In the genomic region with DNA sequence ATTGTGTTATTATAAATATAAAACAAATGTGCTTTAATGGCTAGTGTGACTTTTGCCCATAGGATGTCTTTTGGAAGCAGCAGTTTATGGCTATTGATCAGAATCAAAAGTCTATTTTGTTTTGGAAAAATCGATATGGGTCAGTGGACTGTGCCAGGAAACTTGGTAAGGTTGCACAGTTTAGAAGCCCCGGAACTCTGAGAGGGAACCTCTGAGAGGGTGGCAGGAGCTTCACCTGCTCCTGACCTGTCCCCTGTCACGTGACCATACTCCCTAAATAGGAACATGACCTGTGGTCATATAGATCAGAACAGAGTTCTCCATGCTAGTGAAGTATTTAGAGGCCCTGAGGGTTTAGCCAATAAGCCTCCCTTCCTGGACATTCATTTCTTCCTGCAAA, we compare ENCODE assay signal across 17 mouse cellular contexts.
"Had no signal": no experiment of that assay in that cellular context is flagged by ENCODE, and none has a peak within 500 bp of the region (broad histone marks: within the 10 kb centered on the region; RNA-seq: fewer than 3 reads in every experiment).

No protein-coding gene starts in this region.

- H3K27me3 ChIP-seq: lung, embryonic 15.5 days; megakaryocyte, embryonic 14.5 days; midbrain, embryonic 12.5 days; midbrain, embryonic 15.5 days; neural tube, embryonic 12.5 days; stomach, embryonic 15.5 days had no signal

- H3K9ac ChIP-seq: liver, embryonic 14.5 days; lung, embryonic 15.5 days; midbrain, embryonic 12.5 days; midbrain, embryonic 15.5 days; neural tube, embryonic 12.5 days; stomach, embryonic 15.5 days had no signal

- H3K4me3 ChIP-seq: lung, embryonic 15.5 days; megakaryocyte, embryonic 14.5 days; midbrain, embryonic 12.5 days; midbrain, embryonic 15.5 days; neural tube, embryonic 12.5 days; stomach, embryonic 15.5 days had no signal

- H3K4me1 ChIP-seq: lung, embryonic 15.5 days; megakaryocyte, embryonic 14.5 days; midbrain, embryonic 12.5 days; midbrain, embryonic 15.5 days; neural tube, embryonic 12.5 days; stomach, embryonic 15.5 days had no signal

- H3K27ac ChIP-seq: liver, embryonic 14.5 days; lung, embryonic 15.5 days; macrophage; midbrain, embryonic 12.5 days; midbrain, embryonic 15.5 days; neural tube, embryonic 12.5 days; stomach, embryonic 15.5 days; stomach, postnatal 0 days had no signal

- H3K4me2 ChIP-seq: lung, embryonic 15.5 days; midbrain, embryonic 12.5 days; midbrain, embryonic 15.5 days; neural tube, embryonic 12.5 days; stomach, embryonic 15.5 days had no signal

- DNase-seq: lung, adult 2 months; lung, postnatal 14 days; lung, postnatal 36 days; right cerebral cortex, postnatal 14 days; thymus, adult 2 months; thymus, postnatal 25 days; thymus, postnatal 4 days had no signal

- H3K9me3 ChIP-seq: lung, embryonic 15.5 days; megakaryocyte, embryonic 14.5 days; midbrain, embryonic 12.5 days; midbrain, embryonic 15.5 days; neural tube, embryonic 12.5 days; stomach, embryonic 15.5 days had no signal

- ATAC-seq: lung, postnatal 0 days had no signal
